Mouse (Mus musculus) hindbrain, embryonic 13.5 days (tissue): ENCODE data around the gene Krt35. TPM values are rescaled to one million over a fixed set of nuclear protein-coding genes. Genes with fewer than 3 reads are reported as not detected.

Experiments
- ATAC-seq: fragments of 200-750 bp; cut with Nextera tagmentation; 2 replicates; pipeline ENCODE4 v1.8.0; 2017; ENCODE audit warnings: moderate TSS enrichment; ENCODE audit not compliant: low FRiP score
- H3K27ac ChIP-seq: fragments of 300-500 bp; sonication (generic); 2 replicates; pipeline ENCODE4 v1.5.1; 2015; ENCODE audit warnings: inconsistent platforms, mild to moderate bottlenecking, moderate library complexity
- H3K27me3 ChIP-seq: fragments of 300-500 bp; sonication (generic); 2 replicates; pipeline ENCODE4 v1.6.1; 2015; ENCODE audit warnings: mild to moderate bottlenecking, inconsistent platforms
- H3K36me3 ChIP-seq: fragments of 300-500 bp; sonication (generic); 2 replicates; pipeline ENCODE4 v1.6.1; 2015; ENCODE audit warnings: mild to moderate bottlenecking, inconsistent platforms
- H3K4me1 ChIP-seq: fragments of 300-500 bp; sonication (generic); replicated peaks from 2 replicates; pipeline ENCODE4 v1.6.1; 2015; ENCODE audit warnings: inconsistent platforms
- H3K4me2 ChIP-seq: fragments of 300-500 bp; sonication (generic); 2 replicates; pipeline ENCODE4 v1.6.1; 2015; ENCODE audit warnings: inconsistent platforms, mild to moderate bottlenecking, moderate library complexity
- H3K4me3 ChIP-seq: fragments of 300-500 bp; sonication (generic); 2 replicates; pipeline ENCODE4 v1.5.1; 2015; ENCODE audit warnings: mild to moderate bottlenecking, inconsistent platforms
- H3K9ac ChIP-seq: fragments of 300-500 bp; sonication (generic); 2 replicates; pipeline ENCODE4 v1.6.1; 2015; ENCODE audit warnings: mild to moderate bottlenecking, inconsistent platforms
- H3K9me3 ChIP-seq: fragments of 300-500 bp; sonication (generic); 2 replicates; pipeline ENCODE4 v1.6.1; 2016; ENCODE audit warnings: inconsistent platforms
- WGBS: fragments of 180-500 bp; shearing (Covaris S2); methylation state at CpG from one replicate; pipeline ENCODE4 v1.1.7; 2015; 5-methylcytosine and 5-hydroxymethylcytosine counted together
- polyA plus RNA-seq: library from polyadenylated mRNA; unstranded; fragments of >200 nt; fragmentation: Nextera tagmentation; extraction: Ambion mirVana; gene quantifications from 2 replicates; pipeline ENCODE4 v1.2.1, GENCODE M21; 2015

Gene Krt35
- polyA plus RNA-seq, 1 experiment from 2014 or later, result not detected

- H3K4me2 ChIP-seq, result no peak within 1 kb of the TSS
- H3K9me3 ChIP-seq, result no peaks in the 10 kb centered on the region
- H3K36me3 ChIP-seq, result no peaks in the 10 kb centered on the region
- no peaks in the 10 kb centered on the region for H3K4me1 ChIP-seq
- WGBS, result 81% methylated on average over 3 of the region's 3 CpGs
- no peak for ATAC-seq
- H3K4me3 ChIP-seq, result no peak within 1 kb of the TSS
- H3K27ac ChIP-seq, result no peak within 1 kb of the TSS
- H3K27me3 ChIP-seq, result no peaks in the 10 kb centered on the region
- H3K9ac ChIP-seq, result no peak within 1 kb of the TSS
These were observed 45.6 kb downstream of the Krt35 start, which contains the start of gene Krt31 for GRCm38 (mm10) chr11:100050451-100050850. Gene Krt31 (minus strand): TSS chr11:100050551.

- no peaks in the 10 kb centered on the region for H3K4me1 ChIP-seq
- H3K9ac ChIP-seq, result no peak overlapping the region
- no peak overlapping the region for H3K27ac ChIP-seq
- H3K4me3 ChIP-seq, result no peak overlapping the region
- no peaks in the 10 kb centered on the region for H3K9me3 ChIP-seq
- WGBS, result 95% methylated on average over 2 of the region's 2 CpGs
- H3K27me3 ChIP-seq, result no peaks in the 10 kb centered on the region
- no peak for ATAC-seq
- no peak overlapping the region for H3K4me2 ChIP-seq
- no peaks in the 10 kb centered on the region for H3K36me3 ChIP-seq
These were observed 48.8 kb downstream of the Krt35 start for GRCm38 (mm10) chr11:100047193-100047592.

GRCm38 (mm10) chr11:100046303-100046866, 49.7 kb downstream of the Krt35 start:
- Histone ChIP-seq H3K9ac (no peak overlapping the region), H3K4me1 (no peaks in the 10 kb centered on the region), H3K4me2 (no peak overlapping the region), H3K27me3 (no peaks in the 10 kb centered on the region), H3K4me3 (no peak overlapping the region), H3K36me3 (no peaks in the 10 kb centered on the region), H3K27ac (no peak overlapping the region), H3K9me3 (no peaks in the 10 kb centered on the region)
- no peak for ATAC-seq
- 91% methylated on average over 6 of the region's 6 CpGs for WGBS

Other genes starting within 250 kb of the Krt35 start
- not detected in 2 replicates for gene Krtap4-16, start 244.6 kb downstream of the Krt35 start, polyA plus RNA-seq
- gene Gm11568, start 238.3 kb downstream of the Krt35 start, polyA plus RNA-seq, result not detected in 2 replicates
- gene Gm11559, start 231.8 kb downstream of the Krt35 start, polyA plus RNA-seq, result not detected in 2 replicates
- not detected in 2 replicates for gene Krtap9-1, start 222.9 kb downstream of the Krt35 start, polyA plus RNA-seq
- gene Gm11567, start 217.1 kb downstream of the Krt35 start, polyA plus RNA-seq, result not detected in 2 replicates
- not detected in 2 replicates for gene Krtap31-1, start 188.3 kb downstream of the Krt35 start, polyA plus RNA-seq
- not detected in 2 replicates for gene Gm11565, start 181.5 kb downstream of the Krt35 start, polyA plus RNA-seq
- not detected in 2 replicates for gene Krtap31-2, start 159.9 kb downstream of the Krt35 start, polyA plus RNA-seq
- not detected in 2 replicates for gene Krtap9-5, start 147.8 kb downstream of the Krt35 start, polyA plus RNA-seq
- not detected in 2 replicates for gene Krtap29-1, start 117.2 kb downstream of the Krt35 start, polyA plus RNA-seq
- 0.09 and 0.13 TPM in 2 replicates for gene Krtap16-1, start 109.6 kb downstream of the Krt35 start, polyA plus RNA-seq
- gene Krtap17-1, start 102.2 kb downstream of the Krt35 start, polyA plus RNA-seq, result 0.45 TPM in 1 of 2 replicates, not detected in the other
- not detected in 2 replicates for gene Krt33a, start 80.0 kb downstream of the Krt35 start, polyA plus RNA-seq
- gene Krt33b, start 66.4 kb downstream of the Krt35 start, polyA plus RNA-seq, result not detected in 2 replicates
- gene Krt34, start 54.7 kb downstream of the Krt35 start, polyA plus RNA-seq, result not detected in 2 replicates
- gene Krt31, start 45.7 kb downstream of the Krt35 start, polyA plus RNA-seq, result not detected in 2 replicates
- not detected in 2 replicates for gene Krt32, start 8.0 kb downstream of the Krt35 start, polyA plus RNA-seq
- gene Krt36, start 9.4 kb upstream of the Krt35 start, polyA plus RNA-seq, result not detected in 2 replicates
- gene Krt13, start 25.3 kb upstream of the Krt35 start, polyA plus RNA-seq, result 0.57 TPM in 1 of 2 replicates, not detected in the other
- gene Krt15, start 39.7 kb upstream of the Krt35 start, polyA plus RNA-seq, result 0.22 and 1.2 TPM in 2 replicates
- gene Krt19, start 52.4 kb upstream of the Krt35 start, polyA plus RNA-seq, result 1.00 and 1.2 TPM in 2 replicates
- gene Krt9, start 97.0 kb upstream of the Krt35 start, polyA plus RNA-seq, result not detected in 2 replicates
- gene Krt14, start 111.3 kb upstream of the Krt35 start, polyA plus RNA-seq, result 0.12 and 0.39 TPM in 2 replicates
- gene Krt16, start 152.7 kb upstream of the Krt35 start, polyA plus RNA-seq, result not detected in 2 replicates
- gene Krt17, start 164.8 kb upstream of the Krt35 start, polyA plus RNA-seq, result 0.17 TPM in 1 of 2 replicates, not detected in the other
- not detected in 2 replicates for gene Krt42, start 173.6 kb upstream of the Krt35 start, polyA plus RNA-seq
- gene Eif1, start 223.6 kb upstream of the Krt35 start, polyA plus RNA-seq, result 1,398 and 1,436 TPM in 2 replicates
- 0.66 and 1.7 TPM in 2 replicates for gene Gast, start 238.2 kb upstream of the Krt35 start, polyA plus RNA-seq